Mouse (Mus musculus): ENCODE results near the gene Paqr3.

Gene Paqr3

DNA sequence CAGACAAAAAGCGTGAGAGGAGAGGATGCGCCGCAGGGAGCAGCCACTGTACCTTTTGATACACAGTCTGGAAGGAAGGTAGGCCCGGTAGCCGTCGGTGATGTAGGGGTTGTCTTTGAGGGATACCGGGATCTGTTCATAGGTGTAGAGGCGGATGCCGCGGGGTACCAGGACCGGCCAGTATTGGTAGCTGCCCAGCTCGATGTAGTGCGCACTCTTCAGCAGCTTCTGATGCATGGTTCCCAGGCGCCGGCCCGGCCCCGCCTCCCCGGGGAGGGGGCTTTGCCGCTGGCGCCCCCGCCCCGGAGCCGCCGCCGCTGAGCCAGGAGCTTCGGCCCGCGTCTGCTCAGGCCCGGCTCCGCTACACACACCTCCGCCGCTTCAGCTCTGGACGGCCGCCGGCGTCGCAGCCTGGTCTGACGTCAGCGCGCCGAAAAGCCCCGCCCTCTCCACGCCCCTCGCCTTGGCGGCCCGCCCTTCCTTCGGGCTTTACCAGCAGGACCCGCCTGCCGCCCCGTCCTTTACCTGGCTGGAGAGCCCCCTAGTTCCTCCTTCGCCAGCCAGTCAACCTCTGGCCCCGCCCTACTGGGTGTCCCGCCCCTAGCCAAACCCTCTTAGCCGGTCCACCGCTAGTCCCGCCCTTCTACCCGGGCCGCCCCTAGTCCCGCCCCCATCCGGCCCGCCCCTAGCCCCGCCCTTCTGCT is at the start of gene Paqr3:
TSS of gene Paqr3 (minus strand) at position 390 of the 704 bp plus-strand sequence.
- peak; percentile 60 for DNase-seq (ENCODE audit: extremely low read depth, low read depth)

- no peak for DNase-seq (ENCODE audit: extremely low read depth, low read depth)
Observed at GRCm38 (mm10) chr5:97154688-97155087, 43.3 kb upstream of the Paqr3 start.

GRCm38 (mm10) chr5:97135331-97135730 is 23.9 kb upstream of the Paqr3 start:
- no peak for DNase-seq (ENCODE audit: extremely low read depth, low read depth)

DNA sequence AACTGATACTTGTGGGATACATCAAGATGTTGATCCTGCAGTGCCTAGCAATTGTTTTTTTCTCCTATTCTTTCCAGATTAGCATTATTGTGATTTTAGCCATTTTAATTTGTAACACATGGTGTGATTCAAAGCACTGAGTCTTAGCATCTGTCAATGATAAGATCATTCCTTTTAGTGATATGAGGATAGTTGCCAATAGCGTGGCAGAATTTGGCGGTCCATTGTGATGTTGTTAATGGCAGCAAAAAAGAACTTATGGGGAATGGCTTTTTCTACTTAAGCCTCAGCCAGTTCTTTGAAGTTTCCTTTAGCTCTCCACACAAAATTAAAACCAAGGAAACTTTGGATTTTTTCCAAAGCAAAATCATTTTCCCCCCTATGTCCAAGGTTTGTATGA is 18.2 kb upstream of the Paqr3 start:
- no peak for DNase-seq (ENCODE audit: extremely low read depth, low read depth)

GRCm38 (mm10) chr5:97128242-97129226 is 17.1 kb upstream of the Paqr3 start:
- DNase-seq (ENCODE audit: extremely low read depth, low read depth), result peak; percentile 73

DNA sequence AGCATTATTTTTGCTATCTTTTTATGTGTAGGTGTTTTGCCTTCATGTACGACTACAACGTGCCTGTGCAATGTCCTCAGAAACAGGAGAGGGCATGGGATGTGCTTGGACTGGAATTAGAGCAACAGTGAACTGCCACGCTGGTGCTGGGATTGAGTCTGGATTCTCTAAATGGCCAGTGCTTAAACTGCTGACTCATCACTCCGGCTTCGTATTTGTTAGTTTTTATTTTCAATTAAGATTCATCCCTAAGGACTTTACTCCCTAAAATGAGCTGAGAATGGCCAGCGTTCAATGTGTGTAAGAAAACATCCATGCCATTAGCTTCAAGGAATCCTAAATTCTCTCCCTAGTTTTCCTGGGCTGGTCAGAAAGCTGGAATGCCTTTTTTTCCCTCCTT is 15.9 kb upstream of the Paqr3 start:
- no peak for DNase-seq (ENCODE audit: extremely low read depth, low read depth)

DNA sequence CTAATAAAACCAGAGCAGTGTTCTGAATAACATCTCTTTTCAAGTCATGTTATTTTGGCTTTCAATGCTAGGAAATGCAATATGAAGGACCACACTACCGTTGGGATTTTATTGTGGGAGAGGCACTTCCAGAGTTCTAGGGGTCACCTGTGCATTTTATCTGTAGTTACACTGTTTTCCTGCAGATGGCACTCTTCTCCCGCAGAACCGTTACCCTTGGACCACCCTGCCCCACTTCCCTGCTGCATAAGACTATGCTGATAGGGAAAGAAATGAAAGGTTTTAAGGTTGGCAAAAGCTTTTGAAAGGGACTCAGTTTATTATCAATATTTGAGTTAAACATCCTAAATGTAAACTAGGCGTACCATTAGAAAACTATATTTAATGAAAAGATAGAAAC is 14.6 kb upstream of the Paqr3 start:
- DNase-seq (ENCODE audit: extremely low read depth, low read depth), result no peak

DNA sequence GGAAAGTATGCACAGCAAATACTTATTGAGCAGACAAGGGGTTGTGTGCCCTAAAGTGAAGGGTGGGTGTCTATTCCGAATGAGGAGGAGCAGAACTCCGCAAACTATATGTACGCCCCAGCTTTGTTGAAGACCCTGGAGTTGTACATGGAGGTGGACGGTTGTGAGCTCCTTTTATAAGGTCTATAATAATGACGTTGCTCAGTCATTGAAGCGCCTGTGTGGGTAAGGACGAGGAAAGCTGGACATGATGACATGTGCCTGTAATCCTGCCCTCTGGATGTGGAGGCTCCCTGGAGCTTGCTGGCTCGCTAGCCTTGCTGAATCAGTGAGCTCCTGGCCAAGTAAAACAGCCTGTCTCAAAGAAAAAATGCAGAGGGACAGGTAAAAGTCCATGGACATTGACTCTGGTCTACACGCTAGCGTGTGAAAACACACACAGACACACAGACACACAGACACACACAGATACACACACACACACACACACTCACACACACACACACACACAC is 14.1 kb upstream of the Paqr3 start:
- DNase-seq (ENCODE audit: extremely low read depth, low read depth), result no peak

GRCm38 (mm10) chr5:97124977-97125376 is 13.6 kb upstream of the Paqr3 start:
- no peak for DNase-seq (ENCODE audit: extremely low read depth, low read depth)

- no peak for DNase-seq (ENCODE audit: extremely low read depth, low read depth)
Observed at GRCm38 (mm10) chr5:97110697-97111096, 699 bp downstream of the Paqr3 start.

DNA sequence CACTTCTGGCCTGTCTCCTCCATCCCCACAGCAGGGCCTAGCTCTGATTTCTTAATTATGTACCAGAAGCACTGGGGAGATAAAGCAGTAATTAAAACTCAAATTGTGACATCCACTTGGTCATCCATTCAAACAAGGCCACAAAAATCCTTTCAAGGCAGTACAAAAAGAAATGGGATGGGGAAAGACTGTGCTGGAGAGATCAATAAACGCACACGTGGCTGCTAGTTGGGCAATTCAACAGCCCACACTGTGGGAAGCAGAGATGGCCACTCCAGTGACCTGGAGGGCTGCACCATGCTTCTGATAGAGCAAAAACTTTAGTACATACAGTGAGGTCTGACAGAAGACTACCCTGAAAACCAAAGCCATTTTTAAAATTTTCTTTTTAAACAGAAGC is 1.3 kb downstream of the Paqr3 start:
- no peak for DNase-seq (ENCODE audit: extremely low read depth, low read depth)

DNA sequence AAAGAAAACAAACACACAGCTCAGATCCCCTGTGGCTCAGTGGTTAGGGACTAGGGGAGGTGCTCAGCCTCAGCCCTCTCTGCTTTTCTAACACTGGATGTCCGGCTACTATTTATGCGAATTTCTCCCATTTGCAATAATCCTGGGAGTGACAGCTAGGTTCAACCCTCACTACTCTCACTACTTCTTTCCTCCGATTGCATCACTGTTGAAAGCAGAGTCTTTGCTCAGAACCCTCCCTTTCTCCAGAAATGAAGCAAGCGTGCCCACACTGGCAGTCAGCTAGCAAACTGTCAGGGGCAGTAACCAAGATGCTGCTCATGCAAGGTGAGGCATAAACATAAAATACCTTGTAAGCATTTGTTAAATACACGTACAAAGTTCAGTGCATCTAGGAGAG is 3.1 kb downstream of the Paqr3 start:
- DNase-seq (ENCODE audit: extremely low read depth, low read depth), result no peak

DNA sequence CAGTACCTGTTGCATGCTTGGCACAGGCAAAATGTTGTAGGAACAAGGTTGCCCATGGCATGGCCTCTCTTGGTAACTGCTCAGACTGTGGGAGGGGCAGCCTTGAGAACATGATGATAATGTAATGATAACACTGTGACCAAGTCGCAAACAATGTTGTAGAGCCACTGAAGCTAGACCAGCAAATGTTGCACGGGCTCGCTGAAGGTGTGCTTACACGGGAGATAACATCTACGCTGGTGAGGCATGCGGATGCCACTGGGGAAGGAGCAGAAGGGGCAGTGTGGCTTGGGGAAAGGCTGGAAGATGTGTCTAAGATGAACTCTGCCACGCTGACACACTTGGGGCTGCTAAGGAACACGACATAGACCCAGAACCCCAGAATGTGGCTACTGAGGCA is 11.4 kb downstream of the Paqr3 start:
- no peak for DNase-seq (ENCODE audit: extremely low read depth, low read depth)

DNA sequence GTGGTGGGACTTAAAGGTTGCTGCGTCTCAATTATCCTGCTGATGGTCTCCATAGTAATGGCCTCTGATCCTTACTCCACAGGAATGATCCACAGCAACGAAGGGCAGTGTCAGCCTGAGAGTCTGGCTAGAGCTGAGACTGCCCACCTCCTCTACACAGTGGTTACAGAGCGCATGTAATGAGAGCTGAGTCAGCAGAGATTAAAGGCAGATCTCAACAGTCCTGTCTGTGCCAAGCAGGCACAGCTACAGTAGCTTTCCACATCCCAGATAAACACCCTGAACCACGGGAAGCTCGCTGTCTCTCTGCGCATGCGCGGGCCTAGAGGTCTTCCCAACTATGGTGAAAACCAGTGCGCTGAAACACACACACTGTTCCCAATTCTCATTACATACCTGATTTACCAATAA is 13.8 kb downstream of the Paqr3 start:
- no peak for DNase-seq (ENCODE audit: extremely low read depth, low read depth)

DNA sequence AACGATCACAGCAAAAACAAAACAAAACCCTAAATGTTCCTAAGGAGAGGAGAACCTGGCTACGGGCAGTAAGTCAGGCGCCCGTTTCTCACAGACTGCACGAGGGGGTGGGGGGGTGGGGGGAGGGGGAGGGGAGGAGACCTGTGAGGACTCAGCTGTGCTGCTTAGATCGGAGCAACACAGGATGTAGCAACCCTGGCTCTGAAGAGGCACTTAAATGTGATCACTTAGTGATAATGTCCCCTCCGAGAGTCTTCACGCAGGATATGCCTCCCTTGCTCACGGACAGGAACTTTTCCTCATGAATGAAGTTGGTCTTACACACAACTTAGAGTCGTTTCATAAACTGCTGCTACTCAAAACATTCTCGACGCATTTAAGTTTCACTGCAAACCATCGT is 16.1 kb downstream of the Paqr3 start:
- DNase-seq (ENCODE audit: extremely low read depth, low read depth), result no peak

DNA sequence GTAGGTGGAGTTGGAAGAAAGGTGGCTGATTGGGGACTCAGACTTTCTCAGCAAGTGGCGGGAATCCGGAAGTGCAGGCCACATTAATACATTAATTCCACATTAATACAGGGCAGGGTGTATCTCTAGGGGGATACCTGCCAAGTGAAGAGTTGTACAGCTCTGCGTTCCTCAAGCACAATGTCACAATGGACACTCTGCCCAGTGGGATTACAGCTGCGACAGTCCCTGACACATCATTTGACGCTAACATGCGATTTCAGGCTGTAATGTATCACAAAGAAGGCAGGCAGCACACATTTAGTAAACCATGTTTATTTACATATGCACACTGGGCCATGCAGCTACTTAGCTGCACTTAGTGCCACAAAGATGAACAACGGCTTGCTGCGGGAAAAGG is 18.4 kb downstream of the Paqr3 start:
- DNase-seq (ENCODE audit: extremely low read depth, low read depth), result no peak

GRCm38 (mm10) chr5:97090034-97090784 is 21.2 kb downstream of the Paqr3 start:
- no peak for DNase-seq (ENCODE audit: extremely low read depth, low read depth)

GRCm38 (mm10) chr5:97089426-97089825 is 22.0 kb downstream of the Paqr3 start:
- no peak for DNase-seq (ENCODE audit: extremely low read depth, low read depth)

GRCm38 (mm10) chr5:97088231-97088630 is 23.2 kb downstream of the Paqr3 start:
- DNase-seq (ENCODE audit: extremely low read depth, low read depth), result no peak

GRCm38 (mm10) chr5:97087746-97088145 is 23.6 kb downstream of the Paqr3 start:
- no peak for DNase-seq (ENCODE audit: extremely low read depth, low read depth)

GRCm38 (mm10) chr5:97087030-97087630 is 24.3 kb downstream of the Paqr3 start:
- DNase-seq (ENCODE audit: extremely low read depth, low read depth), result no peak
